Mouse (Mus musculus) olfactory bulb, adult 2 months (tissue): ENCODE results near the gene Wdr54.

Experiments
- CTCF ChIP-seq: fragments of 200-500 bp; IDR thresholded peaks from 2 replicates; pipeline ENCODE4 v1.5.1; 2012; ENCODE audit warnings: low read depth, mild to moderate bottlenecking, low read length, moderate library complexity; ENCODE audit not compliant: insufficient read depth
- POLR2A ChIP-seq: fragments of 200-500 bp; IDR thresholded peaks from 2 replicates; pipeline ENCODE4 v1.6.1; 2012; ENCODE audit warnings: mild to moderate bottlenecking, low read depth, low read length, moderate library complexity; ENCODE audit not compliant: insufficient read depth

DNA sequence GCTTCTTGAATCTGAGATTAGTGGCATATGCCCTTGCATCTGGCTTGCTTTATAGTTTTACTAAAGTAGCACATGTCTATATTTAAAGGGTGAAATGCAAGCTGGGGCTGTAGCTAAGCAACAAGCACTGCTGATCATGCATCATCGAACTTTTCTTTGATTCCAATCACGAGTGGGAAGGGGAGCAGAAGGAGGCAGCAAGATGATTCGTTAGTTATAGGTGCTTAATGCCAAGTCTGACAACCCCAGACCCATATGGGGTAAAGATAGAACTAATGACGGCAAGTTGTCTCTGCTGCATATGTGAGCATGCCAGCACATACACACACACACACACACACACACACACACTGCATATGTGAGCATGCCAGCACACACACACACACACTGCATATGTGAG lies 52.0 kb downstream of the Wdr54 start:
- TF ChIP-seq POLR2A (no peak), CTCF (no peak)
